In the genomic region with DNA sequence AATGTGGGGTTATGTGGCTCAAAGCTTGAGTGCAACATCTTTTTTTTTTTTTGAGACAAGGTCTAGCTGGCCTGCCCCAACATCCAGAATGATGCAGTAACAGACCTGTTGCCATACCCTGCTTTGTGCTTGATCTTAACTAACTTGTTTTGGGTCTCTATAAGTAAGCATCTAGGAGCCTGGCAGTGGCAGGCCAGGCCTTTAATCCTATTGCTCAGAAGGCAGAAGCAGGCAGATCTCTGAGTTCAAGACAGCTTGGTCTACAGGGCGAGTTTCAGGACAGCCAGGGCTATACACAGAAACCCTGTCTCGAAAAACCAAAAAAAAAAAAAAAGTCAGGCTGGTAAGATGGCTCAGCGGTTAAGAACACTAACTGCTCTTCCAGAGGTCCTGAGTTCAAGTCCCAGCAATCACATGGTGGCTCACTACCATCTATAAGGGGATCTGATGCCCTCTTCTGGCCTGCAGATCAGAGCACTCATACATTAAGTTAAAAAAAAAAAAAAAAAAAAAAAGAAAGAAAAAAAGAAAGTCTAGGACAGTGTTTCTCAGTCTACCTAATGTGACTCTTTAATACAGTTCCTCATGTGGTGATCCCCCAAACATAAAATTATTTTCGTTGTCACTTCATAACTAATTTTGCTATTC, we compare ENCODE assay signal across 8 mouse cellular contexts. TPM values are rescaled to one million over a fixed set of nuclear protein-coding genes. Genes with fewer than 3 reads are reported as not detected.
A peak's percentile ranks its signal among the peaks of the same experiment; 100 is the strongest.
DNase-seq lines count a peak whose midpoint lies in the region; ATAC-seq and TF ChIP-seq lines count a peak whose summit lies in the region.

No protein-coding gene starts in this region.

- H3K27ac ChIP-seq in kidney, adult 2 months (ENCODE audit: insufficient read depth, low read depth, low read length) = peak overlapping the region; percentile 75; the same call in 1 of the 2 replicates
- H3K27ac ChIP-seq in ES-E14 (ENCODE audit: insufficient read depth, low read depth, low read length, poor library complexity, severe bottlenecking) = peak overlapping the region; percentile 99; the same call in 1 of the 2 replicates
- peak overlapping the region; percentile 97 for H3K27ac ChIP-seq in heart, postnatal 0 days (ENCODE audit: low read depth)
- peak overlapping the region; percentile 96 for H3K27ac ChIP-seq in midbrain, embryonic 11.5 days (ENCODE audit: low read depth, low read length)

- ATAC-seq in heart, postnatal 0 days (ENCODE audit: insufficient read depth, low read depth) = no peak
- ATAC-seq in midbrain, embryonic 11.5 days (ENCODE audit: low FRiP score) = 0 out of 2 replicates have a peak, but pooled peaks have one; percentile 1

- in situ Hi-C loops in ES-E14 (cut with MboI; ENCODE audit: low sequenced_read_pairs in 2 of 2, unreplicated experiment in 2 of 2) = no loop called here

- peaks cover 5% of the 10 kb centered on the region; the same call in 1 of the 2 replicates for H3K4me1 ChIP-seq in kidney, adult 2 months (ENCODE audit: control insufficient read depth, insufficient read depth, low read length)
- H3K4me1 ChIP-seq in ES-E14 (ENCODE audit: control insufficient read depth in 2 of 2, insufficient read depth in 2 of 2, low read length in 2 of 2, poor library complexity in 1 of 2) = peaks cover 9 to 10% of the 10 kb centered on the region in 2 experiments
- H3K4me1 ChIP-seq in heart, postnatal 0 days (ENCODE audit: control insufficient read depth, insufficient read depth) = peaks cover 26% of the 10 kb centered on the region
- H3K4me1 ChIP-seq in midbrain, embryonic 11.5 days (ENCODE audit: control insufficient read depth, insufficient read depth, low read length) = peaks cover 11% of the 10 kb centered on the region

- DNase-seq in kidney, adult 2 months = peak; percentile 32
- DNase-seq in kidney, adult 11 months = no peak
- DNase-seq in ES-E14 (ENCODE audit: low read depth, low spot score) = no peak
- DNase-seq in heart, postnatal 0 days (ENCODE audit: low spot score) = no peak
- DNase-seq in midbrain, embryonic 11.5 days (ENCODE audit: low spot score, missing footprints) = peak; percentile 72
- DNase-seq in left cerebral cortex, postnatal 25 days (ENCODE audit: low spot score in 2 of 2) = no peak
- DNase-seq in retina, postnatal 1 day = no peak
- DNase-seq in gastrocnemius, postnatal 14 days = no peak

- no peaks in the 10 kb centered on the region for H3K9me3 ChIP-seq in ES-E14 (ENCODE audit: control insufficient read depth, insufficient read depth, low read depth, low read length)
- no peaks in the 10 kb centered on the region for H3K9me3 ChIP-seq in heart, postnatal 0 days (replicated peaks; ENCODE audit: control insufficient read depth, low read length)
- H3K9me3 ChIP-seq in midbrain, embryonic 11.5 days (ENCODE audit: control insufficient read depth, low read length) = no peaks in the 10 kb centered on the region

- peak overlapping the region; percentile 58 for H3K4me2 ChIP-seq in heart, postnatal 0 days (ENCODE audit: low read depth, low read length)
- H3K4me2 ChIP-seq in midbrain, embryonic 11.5 days = peak overlapping the region; percentile 51

- H3K9ac ChIP-seq in ES-E14 (ENCODE audit: insufficient read depth, low read depth, low read length, poor library complexity, severe bottlenecking) = no peak overlapping the region
- peak overlapping the region; percentile 55 for H3K9ac ChIP-seq in heart, postnatal 0 days (replicated peaks; ENCODE audit: low read depth, low read length)
- peak overlapping the region; percentile 61 for H3K9ac ChIP-seq in midbrain, embryonic 11.5 days (ENCODE audit: low read length)

- H3K36me3 ChIP-seq in kidney, adult 2 months (ENCODE audit: control insufficient read depth, insufficient read depth, low read length) = no peaks in the 10 kb centered on the region
- H3K36me3 ChIP-seq in ES-E14 (ENCODE audit: control insufficient read depth, insufficient read depth, low read length, poor library complexity, severe bottlenecking) = peaks cover 11% of the 10 kb centered on the region; the same call in 1 of the 2 replicates
- no peaks in the 10 kb centered on the region for H3K36me3 ChIP-seq in heart, postnatal 0 days (replicated peaks; ENCODE audit: control insufficient read depth, insufficient read depth, low read length)
- H3K36me3 ChIP-seq in midbrain, embryonic 11.5 days (ENCODE audit: control insufficient read depth, insufficient read depth, low read length) = peaks cover 2% of the 10 kb centered on the region; the same call in 1 of the 2 replicates

- H3K27me3 ChIP-seq in kidney, adult 2 months (replicated peaks; ENCODE audit: control insufficient read depth, insufficient read depth, low read length) = no peaks in the 10 kb centered on the region
- no peaks in the 10 kb centered on the region for H3K27me3 ChIP-seq in heart, postnatal 0 days (ENCODE audit: control insufficient read depth, insufficient read depth, low read length)
- H3K27me3 ChIP-seq in midbrain, embryonic 11.5 days (ENCODE audit: control insufficient read depth, insufficient read depth, low read length) = no peaks in the 10 kb centered on the region

- peak overlapping the region; percentile 30 for H3K4me3 ChIP-seq in kidney, adult 2 months (ENCODE audit: insufficient read depth, low read depth, low read length)
- H3K4me3 ChIP-seq in ES-E14 (ENCODE audit: insufficient read depth in 1 of 2, low read depth in 1 of 2, low read length in 2 of 2, poor library complexity in 1 of 2, severe bottlenecking in 1 of 2) = peak overlapping the region; percentile 74 to 94; a peak in 2 of 4 replicates
- H3K4me3 ChIP-seq in heart, postnatal 0 days (ENCODE audit: low read depth, low read length) = peak overlapping the region; percentile 71
- H3K4me3 ChIP-seq in midbrain, embryonic 11.5 days (ENCODE audit: low read depth, low read length) = peak overlapping the region; percentile 71

- 60% methylated on average over 4 of the region's 4 CpGs for WGBS in kidney, adult 2 months
- 59% methylated on average over 4 of the region's 4 CpGs for WGBS in heart, postnatal 0 days
- 68% methylated on average over 4 of the region's 4 CpGs for WGBS in midbrain, embryonic 11.5 days

- intact Hi-C loops in left cerebral cortex, postnatal 25 days (cut with DNase I) = loop anchor here (1.0 kb wide), 1 partner anchor 11 kb away; no protein-coding TSS in a partner anchor
- intact Hi-C loops in gastrocnemius, postnatal 14 days (cut with DNase I; ENCODE audit: low total_unique reads) = no loop called here

- TF ChIP-seq CTCF in kidney, adult 2 months (conservative IDR thresholded peaks at IDR 0.05; ENCODE audit: insufficient read depth, insufficient read length, low read depth, low read length) = 0 out of 2 replicates have a peak, but pooled peaks have one; percentile 2
- peak; percentile 25; the same call in 1 of the 2 replicates for TF ChIP-seq CTCF in heart, postnatal 0 days (IDR thresholded peaks at IDR 0.05; ENCODE audit: low read depth)

- TF ChIP-seq EP300 in heart, postnatal 0 days (IDR thresholded peaks at IDR 0.05; ENCODE audit: low read depth) = no peak

- TF ChIP-seq POLR2A in kidney, adult 2 months (IDR thresholded peaks at IDR 0.05; ENCODE audit: low read depth, low read length) = no peak

TF ChIP-seq in ES-E14, 5 proteins besides CTCF, POLR2A, EP300 and RAD21:
- TF ChIP-seq ZNF384 (IDR thresholded peaks at IDR 0.05; ENCODE audit: low read depth, low read length) (peak; percentile 93), HCFC1 (IDR thresholded peaks at IDR 0.05; ENCODE audit: borderline replicate concordance, insufficient read depth, low read length) (no peak), MAFK (IDR thresholded peaks at IDR 0.05; ENCODE audit: insufficient read depth, low read depth, low read length) (no peak), ZC3H11A (IDR thresholded peaks at IDR 0.05; ENCODE audit: borderline replicate concordance, low read depth, low read length) (no peak), CHD2 (IDR thresholded peaks at IDR 0.05; ENCODE audit: low read depth, low read length) (no peak)
TF ChIP-seq in ES-E14: peak in this region for 1.

RNA-seq across cellular contexts. Expression of gene Akt2, which starts 0.7 kb away (rescaled TPM):
- polyA plus RNA-seq in kidney, adult 2 months (2012; rRNA removed) = 83.9 and 89.2 TPM in 2 replicates
- 42.2 and 44.8 TPM in 2 replicates for total RNA-seq in ES-E14 (2012; rRNA removed)
- total RNA-seq in heart, postnatal 0 days (2014; rRNA removed; ENCODE audit: low replicate concordance) = 129 and 138 TPM in 2 replicates
- 74.0 and 80.5 TPM in 2 replicates for polyA plus RNA-seq in heart, postnatal 0 days (2015; fragmentation: Nextera tagmentation; extraction: Ambion mirVana)
- 62.6 and 69.0 TPM in 2 replicates for polyA plus RNA-seq in midbrain, embryonic 11.5 days (2014; fragmentation: Nextera tagmentation; extraction: Ambion mirVana)
- total RNA-seq in left cerebral cortex, postnatal 25 days (2021) = 100 to 1,000 TPM; 123 to 139 TPM
- total RNA-seq in gastrocnemius, postnatal 14 days (2021) = 100 to 1,000 TPM; 109 to 114 TPM

RNA-seq across cellular contexts. Expression of gene 2310022A10Rik, which starts 37.7 kb away (rescaled TPM):
- 16.9 and 19.3 TPM in 2 replicates for polyA plus RNA-seq in kidney, adult 2 months (2012; rRNA removed)
- total RNA-seq in ES-E14 (2012; rRNA removed) = 12.6 and 15.9 TPM in 2 replicates
- 3.8 and 21.3 TPM in 2 replicates for total RNA-seq in heart, postnatal 0 days (2014; rRNA removed; ENCODE audit: low replicate concordance)
- 39.7 and 41.8 TPM in 2 replicates for polyA plus RNA-seq in heart, postnatal 0 days (2015; fragmentation: Nextera tagmentation; extraction: Ambion mirVana)
- polyA plus RNA-seq in midbrain, embryonic 11.5 days (2014; fragmentation: Nextera tagmentation; extraction: Ambion mirVana) = 24.6 and 26.5 TPM in 2 replicates
- total RNA-seq in left cerebral cortex, postnatal 25 days (2021) = 10 to 100 TPM; 26.4 to 27.8 TPM
- total RNA-seq in gastrocnemius, postnatal 14 days (2021) = 100 to 1,000 TPM; 103 to 114 TPM

RNA-seq across cellular contexts. Expression of gene Pld3, which starts 37.7 kb away (rescaled TPM):
- 142 and 163 TPM in 2 replicates for polyA plus RNA-seq in kidney, adult 2 months (2012; rRNA removed)
- total RNA-seq in ES-E14 (2012; rRNA removed) = 77.9 and 128 TPM in 2 replicates
- 37.3 and 58.5 TPM in 2 replicates for total RNA-seq in heart, postnatal 0 days (2014; rRNA removed; ENCODE audit: low replicate concordance)
- polyA plus RNA-seq in heart, postnatal 0 days (2015; fragmentation: Nextera tagmentation; extraction: Ambion mirVana) = 38.9 and 43.8 TPM in 2 replicates
- polyA plus RNA-seq in midbrain, embryonic 11.5 days (2014; fragmentation: Nextera tagmentation; extraction: Ambion mirVana) = 62.5 and 63.5 TPM in 2 replicates
- 100 to 1,000 TPM; 877 to 885 TPM for total RNA-seq in left cerebral cortex, postnatal 25 days (2021)
- total RNA-seq in gastrocnemius, postnatal 14 days (2021) = 10 to 100 TPM; 23.1 to 27.8 TPM

Comparison
In these comparisons a context has a peak if more than half of its experiments do, and no peak if none do; other contexts are left out.
1. DNase-seq: peak in kidney, adult 2 months (single experiment) and midbrain, embryonic 11.5 days (single experiment); none in kidney, adult 11 months (single experiment), ES-E14 (single experiment), heart, postnatal 0 days (single experiment), left cerebral cortex, postnatal 25 days (0 of 2), retina, postnatal 1 day (single experiment) and gastrocnemius, postnatal 14 days (single experiment).
2. H3K4me3 ChIP-seq: peak in every context shown above with its lines; median percentile 84 in ES-E14; 71 in heart, postnatal 0 days; 71 in midbrain, embryonic 11.5 days; 30 in kidney, adult 2 months.
3. Peak in every context shown above with its lines, with median percentiles within 50 percentile points of each other: H3K27ac ChIP-seq.